Mouse (Mus musculus) bone marrow, adult 2 months (tissue): ENCODE measurements at regions not wholly inside any gene's neighbourhood (a gene's known extent, or its start where the extent isn't known, plus 50 kb on each side); places are given as distances from the start of the nearest gene placed in this dataset.

Experiments used
- CTCF ChIP-seq: fragments of 200-500 bp; IDR thresholded peaks from 2 replicates; pipeline ENCODE4 v1.5.1; 2011; ENCODE audit warnings: low read length, control low read depth; ENCODE audit not compliant: control insufficient read depth, insufficient read depth
- POLR2A ChIP-seq: fragments of 200-500 bp; IDR thresholded peaks from 2 replicates; pipeline ENCODE4 v1.6.1; 2011; ENCODE audit warnings: low read depth, mild to moderate bottlenecking, control low read depth, low read length, borderline replicate concordance; ENCODE audit not compliant: control insufficient read depth

- TF ChIP-seq CTCF (no peak), POLR2A (no peak)
Observed at GRCm38 (mm10) chr2:160479240-160479639, 112.4 kb upstream of the Mafb start.
